Mouse (Mus musculus) limb, embryonic 12.5 days (tissue): ENCODE measurements around the gene Trmt5. TPM values are rescaled to one million over a fixed set of nuclear protein-coding genes. Genes with fewer than 3 reads are reported as not detected.

Source experiments
- ATAC-seq: fragments of 200-750 bp; cut with Nextera tagmentation; 2 replicates; pipeline ENCODE4 v1.8.0; 2017; ENCODE audit warnings: low read depth, moderate TSS enrichment; ENCODE audit not compliant: insufficient number of reproducible peaks, insufficient read depth, low FRiP score, low TSS enrichment
- H3K27ac ChIP-seq: fragments of 300-500 bp; sonication (generic); 2 replicates; pipeline ENCODE4 v1.5.1; 2016; ENCODE audit warnings: mild to moderate bottlenecking, moderate library complexity
- H3K27me3 ChIP-seq: fragments of 300-500 bp; sonication (generic); 2 replicates; pipeline ENCODE4 v1.6.1; 2016; ENCODE audit warnings: mild to moderate bottlenecking, moderate library complexity
- H3K36me3 ChIP-seq: fragments of 300-500 bp; sonication (generic); 2 replicates; pipeline ENCODE4 v1.6.1; 2016; ENCODE audit warnings: mild to moderate bottlenecking, moderate library complexity
- H3K4me1 ChIP-seq: fragments of 300-500 bp; sonication (generic); replicated peaks from 2 replicates; pipeline ENCODE4 v1.6.1; 2016
- H3K4me2 ChIP-seq: fragments of 300-500 bp; sonication (generic); 2 replicates; pipeline ENCODE4 v1.6.1; 2016; ENCODE audit warnings: mild to moderate bottlenecking, moderate library complexity
- H3K4me3 ChIP-seq: fragments of 300-500 bp; sonication (generic); replicated peaks from 2 replicates; pipeline ENCODE4 v1.5.1; 2016; ENCODE audit warnings: mild to moderate bottlenecking
- H3K9ac ChIP-seq: fragments of 300-500 bp; sonication (generic); replicated peaks from 2 replicates; pipeline ENCODE4 v1.6.1; 2016; ENCODE audit warnings: mild to moderate bottlenecking, moderate library complexity
- H3K9me3 ChIP-seq: fragments of 300-500 bp; sonication (generic); 2 replicates; pipeline ENCODE4 v1.6.1; 2016; ENCODE audit warnings: mild to moderate bottlenecking, moderate library complexity
- polyA plus RNA-seq: library from polyadenylated mRNA; unstranded; fragments of >200 nt; fragmentation: Nextera tagmentation; extraction: Ambion mirVana; gene quantifications from 2 replicates; pipeline ENCODE4 v1.2.1, GENCODE M21; 2016

Gene Trmt5
- polyA plus RNA-seq, 1 experiment from 2014 or later = 23.7 TPM

DNA sequence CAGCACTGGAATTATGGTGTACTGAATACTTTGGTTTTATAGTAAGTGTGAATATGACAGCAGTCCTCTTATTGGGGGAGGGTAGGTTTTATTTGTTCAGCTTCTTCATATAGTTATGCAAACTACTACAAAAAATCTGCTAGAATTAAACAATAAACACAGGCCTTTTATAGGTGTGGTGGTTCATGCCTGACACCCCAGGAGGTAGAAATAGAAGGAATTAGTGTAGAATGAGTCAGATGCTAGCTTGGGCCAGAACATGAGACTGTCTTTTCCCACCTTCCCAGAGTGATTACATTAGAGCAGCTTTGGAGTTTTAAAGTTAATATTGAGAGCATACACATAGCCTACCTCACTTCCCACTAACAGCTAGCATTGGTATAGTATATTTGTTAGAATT lies 56.3 kb downstream of the Trmt5 start:
- Histone ChIP-seq H3K9me3 (no peaks in the 10 kb centered on the region), H3K4me1 (peaks cover 6% of the 10 kb centered on the region; the same call in 1 of the 2 replicates), H3K27ac (no peak overlapping the region), H3K4me2 (no peak overlapping the region), H3K9ac (no peak overlapping the region), H3K27me3 (no peaks in the 10 kb centered on the region), H3K4me3 (no peak overlapping the region), H3K36me3 (no peaks in the 10 kb centered on the region)
- no peak for ATAC-seq

Other genes starting within 250 kb of the Trmt5 start
- 60.3 and 72.1 TPM in 2 replicates for gene Six1, start 232.8 kb downstream of the Trmt5 start, polyA plus RNA-seq
- 15.6 and 18.7 TPM in 2 replicates for gene Six4, start 173.3 kb downstream of the Trmt5 start, polyA plus RNA-seq
- gene Mnat1, start 163.0 kb downstream of the Trmt5 start, polyA plus RNA-seq = 40.7 and 43.7 TPM in 2 replicates
- gene Slc38a6, start 69 bp upstream of the Trmt5 start, polyA plus RNA-seq = 10.1 and 15.3 TPM in 2 replicates